Mouse (Mus musculus) ES-E14 (cell line): ENCODE measurements around the gene Srsf1.

Experiments
- CHD2 ChIP-seq: IDR thresholded peaks from 2 replicates; pipeline ENCODE4 v1.6.1; 2014; ENCODE audit warnings: mild to moderate bottlenecking, low read depth, low read length, inconsistent platforms
- ZC3H11A ChIP-seq: IDR thresholded peaks from 2 replicates; pipeline ENCODE4 v1.6.1; 2012; ENCODE audit warnings: low read depth, mild to moderate bottlenecking, inconsistent platforms, low read length, borderline replicate concordance

DNA sequence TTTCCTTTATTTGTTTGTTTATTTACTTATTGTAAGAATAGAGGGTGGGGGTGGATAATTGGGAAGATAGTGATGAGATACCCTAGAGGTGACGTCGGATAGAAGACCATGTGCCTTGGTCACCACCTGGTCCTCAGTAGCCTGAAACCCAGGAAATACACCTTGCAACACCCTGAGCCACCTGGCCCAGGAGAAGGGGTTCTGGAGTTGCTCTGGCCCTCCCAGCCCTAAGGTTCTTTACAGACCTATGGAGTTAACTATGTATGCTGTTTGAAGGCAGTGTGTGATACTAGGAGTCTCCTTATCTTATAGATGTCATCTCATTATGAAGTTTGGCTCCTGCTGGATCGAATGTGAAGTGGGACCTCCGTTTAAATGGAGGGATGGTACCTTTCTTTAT is 53.0 kb downstream of the Srsf1 start:
- TF ChIP-seq ZC3H11A (no peak), CHD2 (no peak)
